Mouse (Mus musculus): Measurements from ENCODE around the gene Tmem216.

DNA sequence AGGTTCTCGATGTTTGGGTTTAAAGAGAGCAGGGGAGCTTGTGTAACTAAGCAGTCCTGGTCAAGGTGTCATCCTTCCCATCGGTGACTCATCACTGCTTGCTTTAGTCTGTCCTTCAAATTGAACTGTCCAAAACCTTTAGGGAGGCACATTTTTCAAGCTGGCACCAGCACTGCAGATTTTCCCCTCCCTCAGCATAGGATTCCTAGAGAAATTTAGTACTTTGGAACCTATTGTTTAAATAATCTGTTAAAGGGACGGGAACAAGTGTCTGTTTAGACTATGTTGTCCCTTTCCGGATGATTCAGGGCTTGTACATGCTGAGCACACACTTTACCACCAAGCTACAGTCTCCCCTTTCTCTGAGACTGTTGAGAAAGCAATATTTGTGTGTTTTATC is 9.2 kb upstream of the Tmem216 start:
- TF ChIP-seq CTCF (IDR thresholded peaks at IDR 0.05; ENCODE audit: low read depth), result no peak
- no peak for TF ChIP-seq EP300 (IDR thresholded peaks at IDR 0.05; ENCODE audit: low read depth)
